Mouse (Mus musculus) induced T-regulatory cell, adult 2 months (primary cell): ENCODE measurements at regions not wholly inside any gene's neighbourhood (a gene's known extent, or its start where the extent isn't known, plus 50 kb on each side); places are given as distances from the start of the nearest gene placed in this dataset.
A peak's percentile ranks its signal among the peaks of the same experiment; 100 is the strongest.

ENCODE experiments used
- DNase-seq: peaks from one replicate; pipeline ENCODE4 v3.0.0-alpha.2; 2012; ENCODE audit warnings: low read depth

GRCm38 (mm10) chr15:38351701-38352100 lies 926.3 kb downstream of the 4930447A16Rik start:
- DNase-seq = no peak

DNA sequence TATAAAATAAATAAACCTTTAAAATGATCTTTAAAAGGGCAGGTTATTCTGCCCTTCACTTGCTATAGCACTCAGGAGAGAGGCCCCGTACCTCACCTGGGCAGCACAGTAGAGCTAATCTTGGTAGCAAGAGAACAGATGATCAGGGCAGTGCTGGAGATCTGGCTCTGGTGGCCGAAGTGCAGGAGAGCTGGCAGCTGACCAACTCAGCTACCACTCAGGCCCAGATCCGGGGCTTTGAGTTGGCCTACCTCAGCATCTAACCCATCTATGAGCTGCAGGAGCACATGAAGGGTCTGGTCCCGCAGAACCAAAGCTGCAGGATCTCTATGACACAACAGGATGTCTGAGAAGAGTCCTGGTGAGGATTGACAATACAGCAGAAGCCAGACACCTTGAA lies 928.0 kb downstream of the 4930447A16Rik start:
- DNase-seq = no peak

DNA sequence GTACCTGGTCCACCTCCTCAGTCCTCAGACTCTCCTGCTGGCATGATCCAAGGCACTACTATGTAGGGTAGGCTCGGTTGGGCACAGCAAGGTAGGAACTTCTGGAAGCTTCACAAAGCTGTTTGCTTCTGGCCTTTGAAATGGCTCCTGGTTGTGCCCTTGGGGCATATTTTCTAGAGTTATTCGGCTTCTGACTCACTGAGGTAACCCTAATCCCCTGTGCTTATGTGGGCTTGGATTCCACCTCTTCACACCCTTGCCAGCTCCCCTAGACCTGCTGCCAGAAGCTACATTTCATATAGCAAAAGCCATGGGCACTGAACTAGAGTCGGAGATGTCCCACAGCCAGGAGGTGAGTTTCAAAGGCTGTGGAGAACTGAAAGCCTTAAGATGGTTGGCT lies 933.7 kb downstream of the 4930447A16Rik start:
- no peak for DNase-seq

GRCm38 (mm10) chr15:38363522-38363921 lies 938.2 kb downstream of the 4930447A16Rik start:
- DNase-seq = no peak

DNA sequence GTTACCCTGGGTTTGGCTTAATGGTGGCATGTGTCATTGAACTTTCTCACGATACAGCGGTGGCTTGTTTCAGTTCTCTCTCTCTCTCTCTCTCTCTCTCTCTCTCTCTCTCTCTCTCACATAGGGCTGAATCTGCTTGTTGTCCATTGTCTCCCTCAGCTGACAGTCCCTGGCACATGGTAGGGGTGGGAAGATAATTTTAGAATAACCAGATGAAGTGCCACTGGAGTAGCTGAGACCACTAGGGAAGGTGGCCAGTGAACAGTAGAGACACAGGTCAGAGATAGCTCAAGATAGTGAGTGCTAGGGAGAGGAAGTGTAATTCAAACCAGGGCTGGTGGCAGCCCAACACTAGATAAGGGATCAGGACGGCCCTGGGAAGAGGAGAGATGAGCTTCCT lies 938.7 kb downstream of the 4930447A16Rik start:
- DNase-seq = no peak

GRCm38 (mm10) chr15:38367643-38368042 lies 942.3 kb downstream of the 4930447A16Rik start:
- DNase-seq = no peak

- no peak for DNase-seq
These were observed 942.9 kb downstream of the 4930447A16Rik start for GRCm38 (mm10) chr15:38368291-38368690.

- DNase-seq = no peak
These were observed 946.2 kb downstream of the 4930447A16Rik start for GRCm38 (mm10) chr15:38371404-38372090.

GRCm38 (mm10) chr15:38373797-38374196 lies 948.4 kb downstream of the 4930447A16Rik start:
- DNase-seq = peak; percentile 47

- DNase-seq = no peak
These were observed 949.4 kb downstream of the 4930447A16Rik start for GRCm38 (mm10) chr15:38374786-38375185.

- DNase-seq = no peak
These were observed 952.8 kb downstream of the 4930447A16Rik start for GRCm38 (mm10) chr15:38378106-38378505.

DNA sequence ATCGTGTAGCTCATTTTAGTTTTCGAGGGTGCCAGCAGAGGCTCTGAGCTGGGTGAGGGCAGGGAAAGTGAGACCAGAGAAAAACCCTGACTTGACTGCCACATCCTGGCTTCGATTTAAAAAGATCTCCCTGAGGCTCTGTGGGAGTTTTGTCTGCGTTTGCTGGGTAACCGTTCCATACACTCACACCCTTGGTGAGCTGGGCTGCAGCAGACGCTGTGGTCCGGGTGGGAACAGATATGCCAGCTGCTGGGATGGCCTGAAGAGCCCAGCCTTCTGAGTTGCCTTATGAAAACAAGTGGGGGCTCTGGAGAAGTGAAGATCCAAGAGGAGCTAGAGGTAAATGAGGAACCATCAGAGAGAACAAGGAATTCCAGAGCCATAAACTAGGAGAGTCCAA lies 962.3 kb downstream of the 4930447A16Rik start:
- peak; percentile 12 for DNase-seq

- no peak for DNase-seq
These were observed 963.1 kb downstream of the 4930447A16Rik start for GRCm38 (mm10) chr15:38388436-38388835.

DNA sequence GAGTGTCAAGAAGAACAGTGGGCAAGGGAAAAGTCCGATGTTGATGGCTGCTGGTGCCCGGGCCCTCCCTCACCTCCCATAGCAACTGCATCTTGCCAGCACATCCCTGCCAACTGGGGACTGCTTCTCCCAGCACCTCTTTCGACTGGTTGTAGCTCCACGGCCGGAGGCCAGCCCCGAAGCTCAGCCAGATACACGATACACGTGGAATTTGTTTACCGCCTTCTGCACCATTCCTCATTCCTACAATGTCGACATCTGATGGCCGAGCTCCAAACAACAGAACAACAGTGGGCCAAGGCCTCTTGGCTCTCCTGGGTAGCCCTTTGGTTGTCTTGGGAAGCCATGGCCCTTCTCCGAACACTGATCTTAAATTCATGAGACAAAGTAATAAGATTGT lies 965.1 kb downstream of the 4930447A16Rik start:
- DNase-seq = no peak

DNA sequence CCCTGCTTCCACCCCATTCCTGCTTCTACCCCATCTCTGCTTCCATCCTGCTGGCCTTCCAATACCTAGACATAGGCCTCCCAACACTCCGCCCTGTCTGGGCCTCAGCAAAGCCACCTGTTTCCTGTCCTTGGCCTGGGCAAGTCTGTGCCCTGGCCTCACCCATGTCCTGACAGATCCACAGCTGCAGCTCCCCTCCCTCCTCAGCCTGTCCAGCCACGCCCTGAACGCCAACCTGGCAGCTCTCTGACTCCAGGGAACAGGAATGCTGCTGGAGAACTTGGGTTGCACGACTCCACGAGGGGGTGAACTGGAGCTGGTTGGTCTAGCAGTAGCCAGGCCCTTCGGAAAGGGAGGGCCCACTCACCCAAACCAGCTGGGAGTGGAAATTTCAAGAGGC lies 966.1 kb downstream of the 4930447A16Rik start:
- DNase-seq = no peak

DNA sequence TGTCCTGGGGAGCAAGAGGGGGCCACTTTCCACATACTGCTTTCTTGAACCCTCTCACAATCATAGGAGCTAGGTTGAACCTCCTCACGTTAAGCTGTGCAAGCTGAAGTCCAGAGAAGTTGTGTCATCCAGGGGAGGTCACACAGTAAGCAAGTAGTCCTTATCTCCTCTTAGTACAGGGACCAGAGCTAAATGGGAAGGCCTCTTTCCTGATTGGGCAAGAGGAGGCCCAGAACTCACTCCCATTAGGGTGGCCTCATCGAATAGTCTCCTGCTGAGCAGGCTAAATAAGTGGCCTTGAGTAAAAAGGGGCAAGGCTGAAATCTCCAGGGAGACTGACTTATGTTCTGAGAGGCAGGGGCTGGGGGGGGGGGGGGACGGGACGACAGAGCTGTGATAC lies 966.5 kb downstream of the 4930447A16Rik start:
- no peak for DNase-seq

DNA sequence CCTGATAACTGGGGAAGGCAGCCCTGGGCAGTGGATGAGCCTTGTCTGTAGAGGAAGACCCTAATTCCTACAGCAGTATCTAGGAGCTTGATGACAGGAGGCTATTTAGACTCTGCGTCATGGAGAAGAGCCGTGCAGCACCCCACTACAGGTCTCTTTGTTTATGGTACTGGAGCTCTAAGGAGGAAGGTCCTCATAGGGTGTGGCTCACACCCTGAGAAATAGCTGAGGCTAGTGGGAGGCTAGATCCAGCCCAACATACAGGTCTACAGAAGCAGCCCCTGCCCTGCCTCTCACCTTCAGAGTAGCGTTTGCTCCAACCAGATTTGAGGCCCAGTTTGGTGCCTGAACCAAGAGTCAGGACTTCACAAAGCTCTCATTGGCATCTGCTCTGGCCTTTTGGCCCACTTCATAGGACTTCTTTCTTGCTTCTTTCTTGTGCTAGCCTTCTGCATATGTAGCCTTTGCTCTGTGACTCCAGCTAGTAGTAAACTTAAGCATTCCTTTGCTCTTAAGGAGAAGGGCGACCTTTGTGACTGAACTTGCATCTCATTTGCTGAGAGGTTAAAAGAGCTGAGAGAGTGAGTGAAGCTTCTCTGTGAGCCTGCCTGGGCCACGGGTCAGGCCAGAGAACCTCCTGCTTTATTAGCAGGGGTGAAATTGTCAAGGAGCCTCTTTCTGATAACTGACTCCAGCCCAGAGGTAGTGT lies 967.2 kb downstream of the 4930447A16Rik start:
- DNase-seq = no peak

- no peak for DNase-seq
These were observed 973.5 kb downstream of the 4930447A16Rik start for GRCm38 (mm10) chr15:38398852-38399251.

DNA sequence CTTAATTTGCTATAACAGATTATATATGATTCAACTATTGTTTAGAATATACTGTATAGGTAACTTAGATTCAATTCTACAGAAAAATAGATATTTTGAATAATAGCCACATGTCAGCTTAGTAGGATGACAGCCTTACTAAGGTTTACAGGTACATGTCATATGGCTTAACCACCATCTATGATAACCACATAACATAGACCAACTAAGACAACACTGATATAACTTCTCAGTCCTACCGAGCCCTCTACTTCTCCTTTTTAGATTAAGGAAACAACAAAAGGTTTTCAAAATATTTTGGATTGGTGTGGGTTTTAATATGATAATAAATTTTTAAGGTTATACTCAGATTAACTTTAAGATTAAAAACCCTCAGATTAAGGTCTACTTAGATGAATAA lies 977.4 kb downstream of the 4930447A16Rik start:
- DNase-seq = no peak

GRCm38 (mm10) chr15:38403760-38404375 lies 978.5 kb downstream of the 4930447A16Rik start:
- no peak for DNase-seq

GRCm38 (mm10) chr15:38406114-38406960 lies 981.0 kb downstream of the 4930447A16Rik start:
- DNase-seq = no peak

- DNase-seq = no peak
These were observed 982.1 kb downstream of the 4930447A16Rik start for GRCm38 (mm10) chr15:38407476-38407875.
